Mouse (Mus musculus) cortical plate, adult 2 months (tissue): ENCODE data around the gene Gpatch4.

Experiments used
- CTCF ChIP-seq: fragments of 200-500 bp; IDR thresholded peaks from 2 replicates; pipeline ENCODE4 v1.5.1; 2011; ENCODE audit warnings: mild to moderate bottlenecking, control low read depth, low read length; ENCODE audit not compliant: insufficient read depth; ENCODE audit errors: extremely low read depth
- POLR2A ChIP-seq: fragments of 200-500 bp; IDR thresholded peaks from 2 replicates; pipeline ENCODE4 v1.6.1; 2011; ENCODE audit warnings: mild to moderate bottlenecking, low read length, control low read depth; ENCODE audit not compliant: insufficient read depth; ENCODE audit errors: extremely low read depth

GRCm38 (mm10) chr3:88049532-88049931, 6.6 kb downstream of the Gpatch4 start:
- TF ChIP-seq CTCF (no peak), POLR2A (no peak)
